Mouse (Mus musculus): ENCODE measurements at regions not wholly inside any gene's neighbourhood (a gene's known extent, or its start where the extent isn't known, plus 50 kb on each side); places are given as distances from the start of the nearest gene placed in this dataset.

- H3K4me2 ChIP-seq: no peak overlapping the region
- no peaks in the 10 kb centered on the region for H3K36me3 ChIP-seq
- ATAC-seq (ENCODE audit: low FRiP score): no peak
- H3K4me1 ChIP-seq (replicated peaks): no peaks in the 10 kb centered on the region
- no peak overlapping the region for H3K9ac ChIP-seq
- H3K4me3 ChIP-seq: no peak overlapping the region
- 82% methylated on average over 1 of the region's 1 CpGs for WGBS
- H3K27ac ChIP-seq: no peak overlapping the region
- H3K27me3 ChIP-seq: no peaks in the 10 kb centered on the region
- no peaks in the 10 kb centered on the region for H3K9me3 ChIP-seq
These were observed 86.4 kb upstream of the Gm34302 start for GRCm38 (mm10) chr3:63570082-63570481.

- Histone ChIP-seq H3K27ac (no peak overlapping the region), H3K27me3 (no peaks in the 10 kb centered on the region), H3K9me3 (no peaks in the 10 kb centered on the region), H3K4me3 (no peak overlapping the region), H3K9ac (no peak overlapping the region), H3K4me2 (no peak overlapping the region), H3K4me1 (replicated peaks) (no peaks in the 10 kb centered on the region), H3K36me3 (no peaks in the 10 kb centered on the region)
- 69% methylated on average over 7 of the region's 7 CpGs for WGBS
- no peak for ATAC-seq (ENCODE audit: low FRiP score)
These were observed 85.4 kb upstream of the Gm34302 start for GRCm38 (mm10) chr3:63569004-63569596.

DNA sequence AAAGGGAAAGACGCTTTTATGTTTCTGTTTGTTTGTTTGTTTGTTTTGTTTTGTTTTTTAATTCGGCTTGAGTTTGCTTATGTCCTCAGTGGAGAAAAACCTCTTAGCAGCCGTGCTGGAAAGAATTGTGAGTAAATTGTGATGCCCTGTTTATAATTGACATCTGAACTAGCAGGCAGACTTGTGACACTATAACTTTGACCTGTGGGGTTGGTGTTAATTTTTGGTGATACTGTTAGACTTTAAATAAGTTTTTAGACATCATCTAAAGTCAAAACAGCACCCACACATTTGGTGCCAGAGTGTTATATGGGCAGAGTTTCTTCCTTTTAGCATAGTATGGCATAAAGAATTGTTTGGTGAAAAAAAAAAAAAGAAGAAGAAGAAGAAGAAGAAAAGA, 84.0 kb upstream of the Gm34302 start:
- no peak overlapping the region for H3K4me3 ChIP-seq
- H3K9me3 ChIP-seq: no peaks in the 10 kb centered on the region
- H3K4me1 ChIP-seq (replicated peaks): no peaks in the 10 kb centered on the region
- H3K27me3 ChIP-seq: no peaks in the 10 kb centered on the region
- no peaks in the 10 kb centered on the region for H3K36me3 ChIP-seq
- no peak overlapping the region for H3K4me2 ChIP-seq
- 89% methylated on average over 3 of the region's 3 CpGs for WGBS
- H3K27ac ChIP-seq: no peak overlapping the region
- H3K9ac ChIP-seq: no peak overlapping the region
- ATAC-seq (ENCODE audit: low FRiP score): no peak

DNA sequence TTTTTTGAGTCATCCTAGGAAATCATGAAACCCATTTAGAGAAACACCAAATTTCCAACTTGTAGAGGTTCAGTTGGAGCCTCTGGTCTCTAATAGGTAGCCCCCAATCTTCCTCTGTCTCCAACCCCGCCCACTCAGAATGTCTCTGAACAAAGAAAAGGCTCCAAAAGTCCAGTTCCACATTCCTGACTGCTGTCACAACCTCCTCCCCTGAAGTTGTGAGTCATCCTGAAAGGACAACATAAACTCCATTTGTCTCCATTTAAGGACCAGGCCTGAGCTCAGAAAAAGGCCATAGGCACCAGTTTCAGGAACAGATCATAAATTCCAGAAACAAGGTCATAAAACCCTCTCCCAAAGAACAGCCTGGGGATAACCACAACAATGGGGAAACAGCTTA, 79.4 kb upstream of the Gm34302 start:
- H3K36me3 ChIP-seq: no peaks in the 10 kb centered on the region
- no peaks in the 10 kb centered on the region for H3K27me3 ChIP-seq
- 79% methylated on average over 1 of the region's 1 CpGs for WGBS
- H3K27ac ChIP-seq: no peak overlapping the region
- H3K4me1 ChIP-seq (replicated peaks): no peaks in the 10 kb centered on the region
- no peak overlapping the region for H3K4me3 ChIP-seq
- no peak for ATAC-seq (ENCODE audit: low FRiP score)
- H3K9ac ChIP-seq: no peak overlapping the region
- H3K9me3 ChIP-seq: no peaks in the 10 kb centered on the region
- no peak overlapping the region for H3K4me2 ChIP-seq

- no peak for ATAC-seq (ENCODE audit: low FRiP score)
- H3K27ac ChIP-seq: no peak overlapping the region
- no peaks in the 10 kb centered on the region for H3K36me3 ChIP-seq
- H3K4me2 ChIP-seq: no peak overlapping the region
- no peaks in the 10 kb centered on the region for H3K9me3 ChIP-seq
- H3K4me1 ChIP-seq (replicated peaks): no peaks in the 10 kb centered on the region
- H3K4me3 ChIP-seq: no peak overlapping the region
- H3K9ac ChIP-seq: no peak overlapping the region
- H3K27me3 ChIP-seq: no peaks in the 10 kb centered on the region
These were observed 78.9 kb upstream of the Gm34302 start for GRCm38 (mm10) chr3:63562532-63562931.

DNA sequence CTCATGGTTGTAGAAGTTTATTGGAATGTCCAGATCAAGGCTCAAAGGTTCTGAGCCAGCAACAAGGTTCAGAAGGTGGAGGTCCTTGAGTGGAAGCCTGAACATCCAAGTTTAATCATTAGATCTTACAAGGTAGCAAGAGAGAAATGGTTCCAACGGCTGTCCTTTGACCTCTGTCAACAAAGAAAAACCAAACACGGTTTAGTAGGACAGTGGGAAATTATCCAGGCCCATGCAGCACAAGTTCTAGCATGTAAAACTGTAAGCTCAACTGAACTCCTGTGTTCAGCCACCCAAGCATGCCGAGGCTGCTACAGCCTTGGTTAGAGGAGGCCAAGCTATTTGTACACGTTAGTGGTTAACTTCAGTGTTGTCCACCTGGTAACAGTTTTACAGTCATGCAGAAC, 77.1 kb upstream of the Gm34302 start:
- H3K27ac ChIP-seq: no peak overlapping the region
- no peaks in the 10 kb centered on the region for H3K27me3 ChIP-seq
- H3K9me3 ChIP-seq: no peaks in the 10 kb centered on the region
- H3K9ac ChIP-seq: no peak overlapping the region
- no peak overlapping the region for H3K4me2 ChIP-seq
- H3K4me3 ChIP-seq: no peak overlapping the region
- no peaks in the 10 kb centered on the region for H3K36me3 ChIP-seq
- 87% methylated on average over 4 of the region's 4 CpGs for WGBS
- ATAC-seq (ENCODE audit: low FRiP score): no peak
- no peaks in the 10 kb centered on the region for H3K4me1 ChIP-seq (replicated peaks)

DNA sequence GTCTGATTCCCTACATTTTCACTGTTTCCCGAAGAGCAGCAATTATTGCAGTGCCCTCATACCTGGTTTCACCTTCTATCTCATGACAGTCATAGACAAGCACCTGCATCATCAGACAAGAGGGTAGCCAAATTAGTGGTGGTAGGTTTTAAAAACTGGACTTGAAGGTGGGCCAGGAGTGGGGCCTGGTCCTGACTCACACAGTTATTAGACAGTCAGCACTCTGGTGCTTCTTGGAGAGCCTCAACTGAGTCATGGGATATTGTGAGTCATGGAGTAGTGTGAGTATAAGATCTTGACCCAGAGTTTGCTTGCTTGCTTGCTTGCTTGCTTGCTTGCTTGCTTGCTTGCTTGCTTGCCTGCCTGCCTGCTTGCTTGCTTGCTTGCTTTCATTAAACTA, 73.1 kb upstream of the Gm34302 start:
- Histone ChIP-seq H3K27me3 (peaks cover 4% of the 10 kb centered on the region; the same call in 1 of the 2 replicates), H3K36me3 (no peaks in the 10 kb centered on the region), H3K9me3 (no peaks in the 10 kb centered on the region), H3K4me1 (replicated peaks) (no peaks in the 10 kb centered on the region), H3K9ac (no peak overlapping the region), H3K4me2 (no peak overlapping the region), H3K4me3 (no peak overlapping the region), H3K27ac (no peak overlapping the region)
- ATAC-seq (ENCODE audit: low FRiP score): no peak
- WGBS: 89% methylated on average over 1 of the region's 1 CpGs

DNA sequence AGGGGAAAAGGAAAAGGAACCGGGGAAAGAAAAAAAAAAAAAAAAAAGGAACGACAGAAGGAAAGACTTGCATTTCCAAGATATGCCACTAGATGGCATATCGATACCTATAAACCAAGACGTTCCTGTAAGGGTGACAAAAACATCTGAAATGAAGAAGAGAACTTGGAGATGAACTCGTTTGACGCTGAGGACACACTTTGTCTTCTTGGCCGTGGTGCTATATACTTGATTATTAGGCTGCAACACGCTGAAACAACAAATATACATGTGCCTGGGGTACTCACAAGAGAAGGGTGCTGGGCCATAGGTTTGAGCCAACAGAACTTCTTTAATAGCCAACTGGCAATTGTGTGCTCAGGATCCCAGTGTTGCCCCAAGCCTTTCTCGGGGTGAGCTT, 71.2 kb upstream of the Gm34302 start:
- WGBS: 9% methylated on average over 9 of the region's 9 CpGs
- peak; percentile 57; the same call in 1 of the 2 replicates for ATAC-seq (ENCODE audit: low FRiP score)
- no peaks in the 10 kb centered on the region for H3K9me3 ChIP-seq
- no peaks in the 10 kb centered on the region for H3K36me3 ChIP-seq
- H3K4me2 ChIP-seq: no peak overlapping the region
- peaks cover 4% of the 10 kb centered on the region; the same call in 1 of the 2 replicates for H3K27me3 ChIP-seq
- no peak overlapping the region for H3K4me3 ChIP-seq
- no peaks in the 10 kb centered on the region for H3K4me1 ChIP-seq (replicated peaks)
- no peak overlapping the region for H3K9ac ChIP-seq
- no peak overlapping the region for H3K27ac ChIP-seq

- H3K9me3 ChIP-seq: no peaks in the 10 kb centered on the region
- H3K27me3 ChIP-seq: peaks cover 4% of the 10 kb centered on the region; the same call in 1 of the 2 replicates
- H3K36me3 ChIP-seq: no peaks in the 10 kb centered on the region
- no peak overlapping the region for H3K27ac ChIP-seq
- ATAC-seq (ENCODE audit: low FRiP score): no peak
- WGBS: 90% methylated on average over 2 of the region's 2 CpGs
- no peaks in the 10 kb centered on the region for H3K4me1 ChIP-seq (replicated peaks)
- H3K4me2 ChIP-seq: no peak overlapping the region
- no peak overlapping the region for H3K4me3 ChIP-seq
- H3K9ac ChIP-seq: no peak overlapping the region
These were observed 69.7 kb upstream of the Gm34302 start for GRCm38 (mm10) chr3:63553426-63553825.

DNA sequence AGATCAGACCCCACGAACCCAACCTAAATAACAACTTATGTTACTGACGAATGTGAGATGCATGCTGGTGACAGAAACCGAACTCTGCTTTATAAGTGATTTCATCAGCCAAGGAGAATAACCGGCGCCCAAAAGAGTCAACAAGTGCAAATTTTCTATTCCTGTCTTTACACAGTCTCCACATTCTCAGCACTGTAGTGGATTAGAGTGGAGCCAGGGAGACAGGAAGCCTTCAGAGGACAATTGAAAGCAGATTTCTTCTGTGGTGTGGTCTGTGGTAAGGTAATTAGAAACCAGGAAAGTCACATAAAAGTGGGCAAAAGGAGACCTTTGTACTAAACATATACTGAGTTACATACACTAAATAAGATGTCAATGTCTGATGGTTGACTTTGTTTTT, 68.0 kb upstream of the Gm34302 start:
- Histone ChIP-seq H3K4me3 (no peak overlapping the region), H3K27ac (no peak overlapping the region), H3K27me3 (peaks cover 4% of the 10 kb centered on the region; the same call in 1 of the 2 replicates), H3K9me3 (no peaks in the 10 kb centered on the region), H3K36me3 (no peaks in the 10 kb centered on the region), H3K4me2 (no peak overlapping the region), H3K9ac (no peak overlapping the region), H3K4me1 (replicated peaks) (no peaks in the 10 kb centered on the region)
- no peak for ATAC-seq (ENCODE audit: low FRiP score)
- WGBS: 81% methylated on average over 5 of the region's 5 CpGs

GRCm38 (mm10) chr3:63542638-63543408, 59.1 kb upstream of the Gm34302 start:
- no peak overlapping the region for H3K4me2 ChIP-seq
- WGBS: 52% methylated on average over 4 of the region's 4 CpGs
- H3K9ac ChIP-seq: no peak overlapping the region
- H3K9me3 ChIP-seq: no peaks in the 10 kb centered on the region
- no peaks in the 10 kb centered on the region for H3K4me1 ChIP-seq (replicated peaks)
- no peaks in the 10 kb centered on the region for H3K27me3 ChIP-seq
- no peak overlapping the region for H3K27ac ChIP-seq
- ATAC-seq (ENCODE audit: low FRiP score): no peak
- H3K4me3 ChIP-seq: no peak overlapping the region
- no peaks in the 10 kb centered on the region for H3K36me3 ChIP-seq

- ATAC-seq (ENCODE audit: low FRiP score): no peak
- WGBS: 79% methylated on average over 2 of the region's 2 CpGs
- H3K27ac ChIP-seq: no peak overlapping the region
- H3K9ac ChIP-seq: no peak overlapping the region
- no peaks in the 10 kb centered on the region for H3K4me1 ChIP-seq (replicated peaks)
- no peaks in the 10 kb centered on the region for H3K9me3 ChIP-seq
- H3K4me2 ChIP-seq: no peak overlapping the region
- H3K27me3 ChIP-seq: no peaks in the 10 kb centered on the region
- no peak overlapping the region for H3K4me3 ChIP-seq
- no peaks in the 10 kb centered on the region for H3K36me3 ChIP-seq
These were observed 55.2 kb upstream of the Gm34302 start for GRCm38 (mm10) chr3:63538881-63539280.

- Histone ChIP-seq H3K27ac (no peak overlapping the region), H3K9ac (no peak overlapping the region), H3K4me2 (no peak overlapping the region), H3K36me3 (no peaks in the 10 kb centered on the region), H3K4me3 (no peak overlapping the region), H3K4me1 (replicated peaks) (no peaks in the 10 kb centered on the region), H3K9me3 (no peaks in the 10 kb centered on the region), H3K27me3 (no peaks in the 10 kb centered on the region)
- ATAC-seq (ENCODE audit: low FRiP score): no peak
- 64% methylated on average over 2 of the region's 2 CpGs for WGBS
These were observed 50.5 kb upstream of the Gm34302 start for GRCm38 (mm10) chr3:63534141-63534540.

All from hindbrain, embryonic 13.5 days (tissue).